Mouse (Mus musculus): ENCODE results near the gene Osm.

GRCm38 (mm10) chr11:4189182-4189581 lies 47.0 kb upstream of the Osm start:
- no peak for TF ChIP-seq ZNF384 (IDR thresholded peaks at IDR 0.05; ENCODE audit: low read depth, low read length)
- no peak for TF ChIP-seq CHD2 (IDR thresholded peaks at IDR 0.05; ENCODE audit: low read depth, low read length)
- no peak for TF ChIP-seq MAFK (IDR thresholded peaks at IDR 0.05; ENCODE audit: insufficient read depth, low read depth, low read length)
- TF ChIP-seq HCFC1 (IDR thresholded peaks at IDR 0.05; ENCODE audit: borderline replicate concordance, insufficient read depth, low read length), result no peak
- no peak for TF ChIP-seq ZC3H11A (IDR thresholded peaks at IDR 0.05; ENCODE audit: borderline replicate concordance, low read depth, low read length)
